Mouse (Mus musculus): ENCODE data around the gene Tcp10c.
"Not testable (repeated sequence)": the region's sequence is repeated elsewhere in the genome, so short reads cannot be mapped to it uniquely, and the experiment has no call there.

Gene Tcp10c

DNA sequence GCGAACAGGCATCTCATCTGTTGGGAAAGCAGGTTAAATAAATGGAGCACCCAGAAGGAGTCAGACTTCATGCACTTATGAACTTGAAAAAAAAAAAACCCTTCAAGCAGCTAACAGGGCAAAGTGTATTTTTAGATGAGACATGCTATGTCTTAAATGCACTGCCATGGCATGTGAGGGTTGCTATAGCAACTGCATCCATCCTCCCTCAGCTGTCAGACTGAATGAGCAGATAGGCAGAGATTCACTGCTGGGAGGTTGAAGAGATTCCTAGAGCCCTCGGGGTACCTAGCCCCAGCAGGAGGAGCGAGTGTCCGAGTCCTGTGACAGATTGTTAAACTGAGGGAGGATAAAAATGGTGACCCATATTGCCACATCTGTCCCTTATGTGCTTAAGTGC, 36.6 kb downstream of the Tcp10c start:
- not testable (repeated sequence) for DNase-seq (ENCODE audit: low read depth, low spot score)

DNA sequence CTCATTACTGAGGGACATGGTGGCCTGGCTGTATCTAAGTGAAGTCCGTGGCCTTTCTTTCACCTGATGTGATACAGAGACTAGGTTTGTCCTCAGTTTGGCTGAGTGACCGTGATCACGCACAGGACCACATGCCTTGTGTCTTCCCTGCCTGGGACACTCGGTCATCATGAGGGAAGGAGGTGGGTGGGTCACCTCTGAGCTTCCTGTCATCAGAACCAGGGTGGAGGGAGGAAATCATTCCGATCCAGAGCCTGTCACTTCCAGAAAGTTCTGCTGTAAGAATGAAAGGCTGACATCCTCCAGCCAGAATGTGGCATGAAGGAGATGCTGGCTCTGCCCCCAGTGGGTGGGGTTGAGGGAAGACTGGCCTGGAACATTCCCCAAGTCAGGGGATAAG, 45.6 kb downstream of the Tcp10c start:
- not testable (repeated sequence) for DNase-seq (ENCODE audit: low read depth, low spot score)

DNA sequence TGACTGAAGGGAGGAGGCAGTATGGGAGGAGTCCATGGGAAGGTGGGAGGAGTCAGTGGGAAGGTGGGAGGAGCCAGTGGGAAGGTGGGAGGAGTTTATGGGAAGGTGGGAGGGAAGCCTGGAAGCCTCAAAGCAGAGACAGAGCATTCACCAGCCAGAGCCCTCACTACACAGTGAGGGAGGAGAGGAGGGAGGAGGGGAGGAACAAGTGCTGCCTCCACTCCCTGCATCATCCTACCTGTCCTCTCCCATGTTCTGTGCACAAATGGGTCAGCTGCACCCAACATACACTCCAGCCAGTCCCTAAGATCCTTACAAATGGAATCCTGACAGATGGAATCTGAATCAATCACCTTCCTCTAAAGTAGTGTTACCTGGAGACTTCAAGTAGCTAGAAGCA, 47.7 kb downstream of the Tcp10c start:
- not testable (repeated sequence) for DNase-seq (ENCODE audit: low read depth, low spot score)

DNA sequence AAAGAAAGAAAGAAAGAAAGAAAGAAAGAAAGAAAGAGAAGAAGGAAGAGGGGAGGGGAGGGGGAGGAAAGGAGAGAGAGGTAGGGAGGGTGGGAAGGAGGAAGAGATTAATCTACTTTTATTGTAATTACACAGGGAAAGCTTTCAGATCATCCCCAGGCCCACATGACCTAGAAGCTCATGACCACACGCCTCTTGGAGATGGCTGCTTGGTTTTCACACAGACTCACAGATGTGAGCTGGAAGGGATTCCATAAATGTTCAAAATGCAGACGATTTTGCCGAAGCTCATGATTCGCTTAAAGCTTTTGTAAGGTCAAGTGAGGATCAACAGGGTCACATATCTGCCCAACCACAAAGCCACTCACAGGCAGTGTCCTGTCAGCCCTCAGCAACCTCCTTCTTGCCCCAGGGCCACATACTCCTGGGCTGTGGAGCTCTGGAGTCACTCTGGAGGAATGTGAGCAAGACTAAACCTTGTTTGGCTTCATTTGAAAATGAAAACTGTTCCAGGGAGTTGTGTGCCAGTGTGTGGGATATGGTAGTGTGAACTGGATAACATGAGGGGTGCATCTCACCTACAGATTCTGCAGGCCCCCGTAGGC, 49.3 kb downstream of the Tcp10c start:
- not testable (repeated sequence) for DNase-seq (ENCODE audit: low read depth, low spot score)

DNA sequence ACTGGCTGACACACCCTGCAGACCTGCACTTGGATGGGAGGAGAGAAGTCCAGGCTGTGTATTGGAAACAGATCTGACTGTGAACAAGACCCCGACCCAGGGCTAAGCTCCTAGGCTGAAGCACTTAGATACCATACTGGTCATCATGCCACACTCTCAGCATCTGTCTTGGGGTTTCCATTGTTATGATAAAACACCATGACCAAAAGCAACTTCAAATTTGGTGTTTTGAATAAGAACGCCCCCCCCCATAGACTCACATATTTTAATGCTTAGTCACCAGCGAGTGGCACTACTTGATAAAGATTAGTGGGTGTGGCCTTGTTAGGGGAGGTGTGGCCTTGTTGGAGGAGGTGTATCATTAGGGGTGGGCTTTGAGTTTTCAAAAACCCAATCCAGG, 51.7 kb downstream of the Tcp10c start:
- DNase-seq (ENCODE audit: low read depth, low spot score): not testable (repeated sequence)

DNA sequence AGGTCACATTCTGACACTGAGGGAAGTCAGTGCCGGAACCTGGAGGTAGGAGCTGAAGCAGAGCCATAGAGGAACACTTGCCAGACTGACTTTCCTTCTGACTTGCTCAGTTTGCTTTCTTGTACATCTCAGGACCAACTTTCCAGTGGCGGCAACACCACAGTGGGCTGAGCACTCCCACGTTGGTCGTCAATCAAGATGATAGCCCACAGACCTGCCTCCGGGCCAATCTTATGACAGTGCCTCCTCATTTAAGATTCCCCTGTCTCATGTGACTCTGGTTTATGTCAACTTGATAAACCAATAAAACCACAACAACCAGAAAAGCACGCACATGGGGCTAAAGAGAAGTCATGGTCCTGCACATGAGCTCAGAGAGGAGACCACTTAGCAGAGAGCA, 52.3 kb downstream of the Tcp10c start:
- not testable (repeated sequence) for DNase-seq (ENCODE audit: low read depth, low spot score)

DNA sequence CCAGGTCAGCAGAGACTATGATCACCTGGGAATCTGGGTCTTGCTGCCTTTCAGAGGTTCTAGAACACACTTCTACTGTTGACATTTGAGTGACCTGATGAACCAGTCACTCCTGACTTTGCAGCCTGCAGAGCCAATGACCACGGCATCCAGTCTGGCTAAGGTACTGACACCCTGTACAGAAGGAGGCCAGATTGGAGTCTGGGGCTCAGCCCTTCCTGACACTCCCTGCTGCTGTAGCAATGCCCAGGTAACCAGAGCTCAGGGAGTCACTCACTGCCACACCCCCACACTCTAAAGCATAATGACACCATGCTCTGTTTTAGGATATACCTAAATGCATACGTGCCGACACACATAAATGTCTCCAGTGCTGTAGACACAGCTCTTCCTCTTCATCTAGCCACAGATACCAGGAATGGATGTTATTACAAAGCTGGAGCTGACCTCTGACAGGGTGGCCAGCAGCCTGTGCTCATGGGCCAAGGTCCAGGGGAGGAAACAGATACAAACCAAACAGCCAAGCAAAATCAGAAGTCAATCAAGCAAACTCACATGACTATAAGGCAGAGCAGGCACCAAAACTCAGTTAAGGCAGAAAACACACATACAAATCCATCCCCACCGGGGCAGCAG, 53.4 kb downstream of the Tcp10c start:
- not testable (repeated sequence) for DNase-seq (ENCODE audit: low read depth, low spot score)

DNA sequence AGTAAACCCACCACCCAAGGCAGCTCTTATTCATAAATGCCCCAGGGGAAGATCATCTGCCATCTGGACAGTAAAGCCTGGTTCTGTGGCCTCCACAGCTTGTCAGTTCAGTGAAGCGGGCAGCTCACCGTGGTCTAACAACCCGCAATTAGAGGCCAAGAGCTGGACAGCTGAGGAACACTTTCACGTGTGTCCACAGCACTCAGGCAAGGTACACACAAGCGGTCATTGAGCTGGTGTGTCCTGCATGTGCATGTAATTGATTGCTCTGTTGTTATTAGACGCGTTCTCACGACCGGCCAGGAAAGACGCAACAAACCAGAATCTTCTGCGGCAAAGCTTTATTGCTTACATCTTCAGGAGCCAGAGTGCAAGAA, 53.9 kb downstream of the Tcp10c start:
- not testable (repeated sequence) for DNase-seq (ENCODE audit: low read depth, low spot score)

DNA sequence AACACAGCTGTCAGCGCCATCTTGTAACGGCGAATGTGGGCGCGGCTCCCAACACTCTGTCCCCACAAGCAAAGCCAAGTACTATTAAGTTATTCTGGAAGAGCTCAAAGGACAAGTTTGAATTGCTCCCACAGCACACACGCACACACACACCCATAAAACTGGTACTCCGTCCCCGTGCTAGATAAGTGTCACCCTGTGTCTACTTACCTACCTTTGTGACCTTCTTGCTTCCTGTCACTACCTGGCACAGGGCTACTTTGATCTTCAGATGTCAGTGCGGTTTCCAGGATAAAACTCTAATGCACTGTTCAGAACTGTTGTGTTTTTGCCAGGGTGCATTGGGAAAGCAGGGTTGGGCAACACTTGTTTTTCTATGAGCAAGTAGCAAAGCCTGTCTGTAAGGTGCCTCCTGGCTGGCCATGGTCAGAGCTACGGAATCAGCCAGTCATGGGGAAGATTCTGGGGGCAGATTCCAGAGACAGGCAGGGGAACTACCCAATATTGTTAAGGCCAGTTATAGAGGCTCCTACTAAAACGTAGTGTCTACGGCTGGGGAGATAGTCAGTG, 66.7 kb downstream of the Tcp10c start:
- not testable (repeated sequence) for DNase-seq (ENCODE audit: low read depth, low spot score)

DNA sequence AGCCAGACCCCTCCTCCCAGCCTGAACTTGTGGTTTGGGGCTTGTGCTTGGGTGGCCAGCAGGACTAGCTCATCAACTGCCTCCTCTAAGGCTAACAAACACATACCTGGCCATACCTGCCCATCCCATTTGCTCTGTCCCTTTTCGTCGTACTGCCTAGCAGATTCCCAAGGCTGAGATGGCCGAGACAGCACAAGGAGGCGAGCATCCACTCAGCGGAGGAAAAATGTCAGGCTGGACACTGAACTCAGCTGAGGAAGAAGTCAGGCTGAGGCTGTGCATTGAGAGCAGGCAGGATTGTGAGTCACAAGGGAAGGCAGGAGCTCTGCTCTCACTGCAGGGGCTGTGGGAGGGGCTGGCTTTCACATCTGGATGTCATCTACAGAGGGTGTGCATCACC, 68.3 kb downstream of the Tcp10c start:
- not testable (repeated sequence) for DNase-seq (ENCODE audit: low read depth, low spot score)

DNA sequence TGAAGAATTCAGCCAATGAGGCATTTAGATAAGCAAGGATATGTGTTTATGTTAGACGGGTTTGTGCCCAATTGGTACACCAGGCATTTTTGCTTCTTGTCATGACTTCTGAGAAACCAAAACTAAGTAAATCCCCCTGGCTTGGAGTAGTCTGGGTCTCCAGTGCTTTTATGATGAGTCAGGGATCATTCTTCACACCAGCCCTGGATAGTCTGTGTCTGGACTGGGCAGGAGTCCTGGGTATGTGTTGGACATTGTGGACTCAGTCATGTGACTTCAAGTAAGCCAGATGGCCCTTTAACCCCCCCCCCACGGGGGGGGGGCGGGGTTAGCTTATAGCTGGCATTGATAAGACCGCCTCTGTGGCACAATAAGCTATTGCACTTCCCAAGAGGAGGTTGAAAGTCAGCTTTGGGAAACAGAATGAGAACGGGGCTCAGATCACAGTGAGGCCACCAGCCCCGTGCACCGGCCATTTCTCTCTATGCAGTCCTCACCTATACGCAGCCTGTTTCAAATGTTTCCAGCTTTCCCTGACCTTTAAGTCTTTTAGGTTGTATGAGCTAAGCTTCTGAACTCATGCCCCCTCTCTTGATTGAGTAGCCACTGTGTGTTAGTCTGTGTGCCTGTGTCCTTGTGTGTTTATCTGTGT, 69.1 kb downstream of the Tcp10c start:
- not testable (repeated sequence) for DNase-seq (ENCODE audit: low read depth, low spot score)

DNA sequence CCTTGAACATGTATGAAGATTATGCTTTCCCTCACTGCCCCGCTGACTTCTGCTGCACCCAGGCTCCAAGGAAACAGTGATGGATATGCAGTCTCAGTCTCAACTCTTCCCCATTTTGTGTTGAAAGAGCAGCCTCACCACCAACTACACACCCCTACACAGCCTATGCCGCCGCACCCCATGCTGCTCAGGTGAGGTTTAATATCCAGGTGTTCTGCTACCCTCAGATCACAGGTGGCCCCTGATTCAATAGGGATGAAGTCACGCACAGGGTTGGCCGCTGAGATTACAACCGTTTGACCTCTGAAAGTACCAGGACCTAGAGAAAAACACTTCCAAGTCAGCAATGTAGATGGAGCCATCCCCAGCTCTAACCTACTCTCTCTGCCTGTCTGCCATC, 69.9 kb downstream of the Tcp10c start:
- DNase-seq (ENCODE audit: low read depth, low spot score): not testable (repeated sequence)

DNA sequence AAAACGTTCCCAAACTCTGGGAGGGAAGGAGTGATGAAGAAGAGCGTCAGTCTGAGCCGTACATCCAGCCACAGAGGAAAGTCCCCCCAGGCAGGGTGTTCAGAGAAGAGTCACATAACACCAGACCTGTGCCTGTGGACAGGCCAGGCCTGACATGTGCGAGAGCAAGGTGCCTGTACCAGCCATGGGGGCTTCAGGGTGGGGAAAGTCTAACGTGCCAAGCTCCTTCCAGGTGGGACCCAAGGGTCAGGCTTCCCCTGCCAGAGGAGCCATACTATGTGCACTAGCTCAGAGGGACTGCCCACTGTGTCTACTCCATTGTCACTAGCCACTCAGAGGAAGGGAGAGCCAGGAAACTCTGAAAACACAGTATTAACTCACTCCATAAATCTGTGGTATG, 71.3 kb downstream of the Tcp10c start:
- not testable (repeated sequence) for DNase-seq (ENCODE audit: low read depth, low spot score)

DNA sequence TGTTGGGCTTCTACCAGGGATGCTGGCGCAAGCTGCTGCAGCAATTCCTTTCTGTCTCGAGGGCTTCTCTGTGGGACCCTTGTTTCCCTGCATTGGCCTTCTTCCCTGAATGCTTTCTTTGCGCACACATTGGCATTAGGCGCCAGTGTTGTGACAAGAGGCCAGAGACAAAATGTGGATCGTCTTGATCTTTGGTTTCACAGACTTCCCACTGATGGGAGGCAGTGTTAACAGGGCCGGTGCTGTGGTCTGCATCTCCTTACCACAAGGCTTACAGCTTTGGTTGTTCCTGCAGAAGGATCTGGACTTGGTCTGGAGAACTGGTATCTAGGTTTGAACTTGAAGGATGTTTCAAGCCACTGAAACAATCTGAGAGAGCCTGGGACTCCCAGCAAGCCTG, 72.1 kb downstream of the Tcp10c start:
- not testable (repeated sequence) for DNase-seq (ENCODE audit: low read depth, low spot score)

Data from skeletal muscle tissue, adult 2 months (tissue).